Mouse (Mus musculus): ENCODE data around the gene Hsd17b14. TPM values are rescaled to one million over a fixed set of nuclear protein-coding genes. Genes with fewer than 3 reads are reported as not detected.
A peak's percentile ranks its signal among the peaks of the same experiment; 100 is the strongest.

Hsd17b14 gene
- polyA plus RNA-seq, 1 experiment from 2014 or later, result 0.10 TPM

- H3K4me3 ChIP-seq (ENCODE audit: low read depth, low read length), result no peak overlapping the region
- H3K9me3 ChIP-seq (ENCODE audit: control insufficient read depth, low read length), result no peaks in the 10 kb centered on the region
- WGBS, result 61% methylated on average over 3 of the region's 3 CpGs
- H3K27me3 ChIP-seq (ENCODE audit: control insufficient read depth, insufficient read depth, low read length), result no peaks in the 10 kb centered on the region
- H3K9ac ChIP-seq (ENCODE audit: low read length), result no peak overlapping the region
- no peaks in the 10 kb centered on the region for H3K36me3 ChIP-seq (ENCODE audit: control insufficient read depth, insufficient read depth, low read length)
- no peak overlapping the region for H3K4me2 ChIP-seq
- no peak overlapping the region for H3K27ac ChIP-seq (ENCODE audit: low read depth, low read length)
- no peak for DNase-seq (ENCODE audit: low spot score, missing footprints)
- peaks cover 2% of the 10 kb centered on the region; the same call in 1 of the 2 replicates for H3K4me1 ChIP-seq (ENCODE audit: control insufficient read depth, insufficient read depth, low read length)
- no peak for ATAC-seq (ENCODE audit: low FRiP score)
Observed at GRCm38 (mm10) chr7:45590874-45591273, 36.2 kb downstream of the Hsd17b14 start.

- no peak overlapping the region for H3K4me2 ChIP-seq
- no peaks in the 10 kb centered on the region for H3K9me3 ChIP-seq (ENCODE audit: control insufficient read depth, low read length)
- H3K36me3 ChIP-seq (ENCODE audit: control insufficient read depth, insufficient read depth, low read length), result no peaks in the 10 kb centered on the region
- no peak for DNase-seq (ENCODE audit: low spot score, missing footprints)
- H3K27ac ChIP-seq (ENCODE audit: low read depth, low read length), result no peak overlapping the region
- peaks cover 2% of the 10 kb centered on the region; the same call in 1 of the 2 replicates for H3K4me1 ChIP-seq (ENCODE audit: control insufficient read depth, insufficient read depth, low read length)
- ATAC-seq (ENCODE audit: low FRiP score), result no peak
- no peaks in the 10 kb centered on the region for H3K27me3 ChIP-seq (ENCODE audit: control insufficient read depth, insufficient read depth, low read length)
- H3K9ac ChIP-seq (ENCODE audit: low read length), result no peak overlapping the region
- H3K4me3 ChIP-seq (ENCODE audit: low read depth, low read length), result no peak overlapping the region
- WGBS, result 80% methylated on average over 7 of the region's 7 CpGs
Observed at GRCm38 (mm10) chr7:45591880-45592279, 37.2 kb downstream of the Hsd17b14 start.

GRCm38 (mm10) chr7:45593118-45593815 is 38.6 kb downstream of the Hsd17b14 start:
- peak; percentile 93 for DNase-seq (ENCODE audit: low spot score, missing footprints)
- WGBS, result 26% methylated on average over 10 of the region's 10 CpGs
- no peaks in the 10 kb centered on the region for H3K9me3 ChIP-seq (ENCODE audit: control insufficient read depth, low read length)
- no peak for ATAC-seq (ENCODE audit: low FRiP score)
- no peak overlapping the region for H3K9ac ChIP-seq (ENCODE audit: low read length)
- H3K27me3 ChIP-seq (ENCODE audit: control insufficient read depth, insufficient read depth, low read length), result no peaks in the 10 kb centered on the region
- no peak overlapping the region for H3K4me3 ChIP-seq (ENCODE audit: low read depth, low read length)
- H3K27ac ChIP-seq (ENCODE audit: low read depth, low read length), result no peak overlapping the region
- no peak overlapping the region for H3K4me2 ChIP-seq
- H3K4me1 ChIP-seq (ENCODE audit: control insufficient read depth, insufficient read depth, low read length), result peaks cover 2% of the 10 kb centered on the region; the same call in 1 of the 2 replicates
- H3K36me3 ChIP-seq (ENCODE audit: control insufficient read depth, insufficient read depth, low read length), result no peaks in the 10 kb centered on the region

- H3K4me3 ChIP-seq (ENCODE audit: low read depth, low read length), result no peak overlapping the region
- 80% methylated on average over 4 of the region's 4 CpGs for WGBS
- DNase-seq (ENCODE audit: low spot score, missing footprints) (no peak), ATAC-seq (ENCODE audit: low FRiP score) (no peak)
- no peak overlapping the region for H3K9ac ChIP-seq (ENCODE audit: low read length)
- no peaks in the 10 kb centered on the region for H3K36me3 ChIP-seq (ENCODE audit: control insufficient read depth, insufficient read depth, low read length)
- no peak overlapping the region for H3K27ac ChIP-seq (ENCODE audit: low read depth, low read length)
- no peaks in the 10 kb centered on the region for H3K4me1 ChIP-seq (ENCODE audit: control insufficient read depth, insufficient read depth, low read length)
- no peak overlapping the region for H3K4me2 ChIP-seq
- no peaks in the 10 kb centered on the region for H3K27me3 ChIP-seq (ENCODE audit: control insufficient read depth, insufficient read depth, low read length)
- no peaks in the 10 kb centered on the region for H3K9me3 ChIP-seq (ENCODE audit: control insufficient read depth, low read length)
Observed at GRCm38 (mm10) chr7:45595176-45595575, 40.5 kb downstream of the Hsd17b14 start.

- ATAC-seq (ENCODE audit: low FRiP score), result no peak
- H3K4me2 ChIP-seq, result no peak overlapping the region
- H3K27me3 ChIP-seq (ENCODE audit: control insufficient read depth, insufficient read depth, low read length), result no peaks in the 10 kb centered on the region
- no peak for DNase-seq (ENCODE audit: low spot score, missing footprints)
- no peak overlapping the region for H3K4me3 ChIP-seq (ENCODE audit: low read depth, low read length)
- 75% methylated on average over 1 of the region's 1 CpGs for WGBS
- H3K9ac ChIP-seq (ENCODE audit: low read length), result no peak overlapping the region
- no peaks in the 10 kb centered on the region for H3K4me1 ChIP-seq (ENCODE audit: control insufficient read depth, insufficient read depth, low read length)
- H3K9me3 ChIP-seq (ENCODE audit: control insufficient read depth, low read length), result no peaks in the 10 kb centered on the region
- no peaks in the 10 kb centered on the region for H3K36me3 ChIP-seq (ENCODE audit: control insufficient read depth, insufficient read depth, low read length)
- H3K27ac ChIP-seq (ENCODE audit: low read depth, low read length), result no peak overlapping the region
Observed at GRCm38 (mm10) chr7:45596107-45596506, 41.4 kb downstream of the Hsd17b14 start.

- ATAC-seq (ENCODE audit: low FRiP score) (no peak), DNase-seq (ENCODE audit: low spot score, missing footprints) (no peak)
- Histone ChIP-seq H3K4me3 (ENCODE audit: low read depth, low read length) (no peak overlapping the region), H3K27me3 (ENCODE audit: control insufficient read depth, insufficient read depth, low read length) (no peaks in the 10 kb centered on the region), H3K27ac (ENCODE audit: low read depth, low read length) (no peak overlapping the region), H3K4me1 (ENCODE audit: control insufficient read depth, insufficient read depth, low read length) (no peaks in the 10 kb centered on the region), H3K9ac (ENCODE audit: low read length) (no peak overlapping the region), H3K9me3 (ENCODE audit: control insufficient read depth, low read length) (no peaks in the 10 kb centered on the region), H3K36me3 (ENCODE audit: control insufficient read depth, insufficient read depth, low read length) (no peaks in the 10 kb centered on the region), H3K4me2 (no peak overlapping the region)
- WGBS, result 89% methylated on average over 5 of the region's 5 CpGs
Observed at GRCm38 (mm10) chr7:45597013-45597412, 42.3 kb downstream of the Hsd17b14 start.

- H3K36me3 ChIP-seq (ENCODE audit: control insufficient read depth, insufficient read depth, low read length), result no peaks in the 10 kb centered on the region
- no peak overlapping the region for H3K9ac ChIP-seq (ENCODE audit: low read length)
- no peak for ATAC-seq (ENCODE audit: low FRiP score)
- WGBS, result 92% methylated on average over 6 of the region's 6 CpGs
- H3K27ac ChIP-seq (ENCODE audit: low read depth, low read length), result no peak overlapping the region
- no peak overlapping the region for H3K4me3 ChIP-seq (ENCODE audit: low read depth, low read length)
- no peaks in the 10 kb centered on the region for H3K4me1 ChIP-seq (ENCODE audit: control insufficient read depth, insufficient read depth, low read length)
- no peaks in the 10 kb centered on the region for H3K27me3 ChIP-seq (ENCODE audit: control insufficient read depth, insufficient read depth, low read length)
- H3K4me2 ChIP-seq, result no peak overlapping the region
- no peak for DNase-seq (ENCODE audit: low spot score, missing footprints)
- no peaks in the 10 kb centered on the region for H3K9me3 ChIP-seq (ENCODE audit: control insufficient read depth, low read length)
Observed at GRCm38 (mm10) chr7:45597527-45597926, 42.8 kb downstream of the Hsd17b14 start.

GRCm38 (mm10) chr7:45598960-45599879 is 44.5 kb downstream of the Hsd17b14 start:
- Histone ChIP-seq H3K4me2 (no peak overlapping the region), H3K9me3 (ENCODE audit: control insufficient read depth, low read length) (no peaks in the 10 kb centered on the region), H3K27ac (ENCODE audit: low read depth, low read length) (no peak overlapping the region), H3K36me3 (ENCODE audit: control insufficient read depth, insufficient read depth, low read length) (no peaks in the 10 kb centered on the region), H3K27me3 (ENCODE audit: control insufficient read depth, insufficient read depth, low read length) (no peaks in the 10 kb centered on the region), H3K4me3 (ENCODE audit: low read depth, low read length) (no peak overlapping the region), H3K4me1 (ENCODE audit: control insufficient read depth, insufficient read depth, low read length) (no peaks in the 10 kb centered on the region), H3K9ac (ENCODE audit: low read length) (no peak overlapping the region)
- no peak for ATAC-seq (ENCODE audit: low FRiP score)
- WGBS, result 55% methylated on average over 18 of the region's 18 CpGs
- no peak for DNase-seq (ENCODE audit: low spot score, missing footprints)

GRCm38 (mm10) chr7:45605704-45606289 is 51.1 kb downstream of the Hsd17b14 start:
- no peak for DNase-seq (ENCODE audit: low spot score, missing footprints)
- no peaks in the 10 kb centered on the region for H3K27me3 ChIP-seq (ENCODE audit: control insufficient read depth, insufficient read depth, low read length)
- H3K27ac ChIP-seq (ENCODE audit: low read depth, low read length), result no peak overlapping the region
- WGBS, result 84% methylated on average over 9 of the region's 9 CpGs
- H3K4me2 ChIP-seq, result no peak overlapping the region
- H3K36me3 ChIP-seq (ENCODE audit: control insufficient read depth, insufficient read depth, low read length), result no peaks in the 10 kb centered on the region
- H3K9ac ChIP-seq (ENCODE audit: low read length), result no peak overlapping the region
- no peaks in the 10 kb centered on the region for H3K4me1 ChIP-seq (ENCODE audit: control insufficient read depth, insufficient read depth, low read length)
- no peak for ATAC-seq (ENCODE audit: low FRiP score)
- H3K4me3 ChIP-seq (ENCODE audit: low read depth, low read length), result no peak overlapping the region
- H3K9me3 ChIP-seq (ENCODE audit: control insufficient read depth, low read length), result no peaks in the 10 kb centered on the region
